Mouse (Mus musculus) liver, embryonic 15.5 days (tissue): ENCODE measurements around the gene Csnk1e. TPM values are rescaled to one million over a fixed set of nuclear protein-coding genes. Genes with fewer than 3 reads are reported as not detected.
"Not testable (repeated sequence)": the region's sequence is repeated elsewhere in the genome, so short reads cannot be mapped to it uniquely, and the experiment has no call there.

Experiments
- ATAC-seq: fragments of 200-750 bp; cut with Nextera tagmentation; 2 replicates; pipeline ENCODE4 v1.8.0; 2017; ENCODE audit warnings: moderate number of reproducible peaks, mild to moderate bottlenecking, moderate library complexity; ENCODE audit not compliant: insufficient read depth
- H3K27ac ChIP-seq: fragments of 300-500 bp; sonication (generic); replicated peaks from 2 replicates; pipeline ENCODE4 v1.5.1; 2015; ENCODE audit warnings: mild to moderate bottlenecking, inconsistent platforms
- H3K27me3 ChIP-seq: fragments of 300-500 bp; sonication (generic); 2 replicates; pipeline ENCODE4 v1.6.1; 2015; ENCODE audit warnings: mild to moderate bottlenecking, inconsistent platforms
- H3K36me3 ChIP-seq: fragments of 300-500 bp; sonication (generic); replicated peaks from 2 replicates; pipeline ENCODE4 v1.6.1; 2015; ENCODE audit warnings: moderate library complexity, mild to moderate bottlenecking, inconsistent platforms
- H3K4me1 ChIP-seq: fragments of 300-500 bp; sonication (generic); replicated peaks from 2 replicates; pipeline ENCODE4 v1.6.1; 2015; ENCODE audit warnings: inconsistent platforms
- H3K4me2 ChIP-seq: fragments of 300-500 bp; sonication (generic); 2 replicates; pipeline ENCODE4 v1.6.1; 2015; ENCODE audit warnings: moderate library complexity, mild to moderate bottlenecking, inconsistent platforms
- H3K4me3 ChIP-seq: fragments of 300-500 bp; sonication (generic); replicated peaks from 2 replicates; pipeline ENCODE4 v1.5.1; 2015; ENCODE audit warnings: mild to moderate bottlenecking, inconsistent platforms
- H3K9ac ChIP-seq: fragments of 300-500 bp; sonication (generic); 2 replicates; pipeline ENCODE4 v1.6.1; 2015; ENCODE audit warnings: moderate library complexity, mild to moderate bottlenecking, inconsistent platforms
- H3K9me3 ChIP-seq: fragments of 300-500 bp; sonication (generic); replicated peaks from 2 replicates; pipeline ENCODE4 v1.6.1; 2016; ENCODE audit warnings: inconsistent platforms
- WGBS: fragments of 180-500 bp; shearing (Covaris S2); methylation state at CpG from one replicate; pipeline ENCODE4 v1.1.7; 2015; ENCODE audit warnings: mixed read lengths; ENCODE audit not compliant: insufficient replicate concordance; 5-methylcytosine and 5-hydroxymethylcytosine counted together
- polyA plus RNA-seq: library from polyadenylated mRNA; unstranded; fragments of >200 nt; fragmentation: Nextera tagmentation; extraction: Ambion mirVana; gene quantifications from 2 replicates; pipeline ENCODE4 v1.2.1, GENCODE M21; 2015

The Csnk1e gene
- polyA plus RNA-seq, 1 experiment from 2014 or later = 8.0 TPM

DNA sequence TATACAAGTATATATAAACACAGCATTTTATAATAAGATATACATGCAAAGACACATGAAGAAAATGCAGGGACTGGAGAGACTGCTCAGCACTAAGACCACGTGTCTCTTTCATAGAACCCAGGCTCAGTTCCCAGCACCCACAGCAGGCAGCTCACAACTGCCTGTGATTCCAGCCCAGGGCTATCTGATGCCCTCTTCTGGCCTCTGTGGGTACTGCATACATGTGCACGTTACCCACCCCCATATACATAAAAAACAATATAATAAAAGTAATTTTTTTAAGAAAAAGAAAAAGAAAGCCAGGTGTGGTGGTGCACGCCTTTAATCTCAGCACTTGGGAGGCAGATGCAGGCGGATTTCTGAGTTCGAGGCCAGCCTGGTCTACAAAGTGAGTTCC is 17.7 kb upstream of the Csnk1e start:
- no peak for ATAC-seq
- Histone ChIP-seq H3K9ac (no peak overlapping the region), H3K4me3 (no peak overlapping the region), H3K27ac (no peak overlapping the region), H3K4me2 (no peak overlapping the region), H3K27me3 (peaks cover under 1% of the 10 kb centered on the region; the same call in 1 of the 2 replicates), H3K36me3 (no peaks in the 10 kb centered on the region), H3K9me3 (no peaks in the 10 kb centered on the region), H3K4me1 (no peaks in the 10 kb centered on the region)
- 60% methylated on average over 5 of the region's 5 CpGs for WGBS

DNA sequence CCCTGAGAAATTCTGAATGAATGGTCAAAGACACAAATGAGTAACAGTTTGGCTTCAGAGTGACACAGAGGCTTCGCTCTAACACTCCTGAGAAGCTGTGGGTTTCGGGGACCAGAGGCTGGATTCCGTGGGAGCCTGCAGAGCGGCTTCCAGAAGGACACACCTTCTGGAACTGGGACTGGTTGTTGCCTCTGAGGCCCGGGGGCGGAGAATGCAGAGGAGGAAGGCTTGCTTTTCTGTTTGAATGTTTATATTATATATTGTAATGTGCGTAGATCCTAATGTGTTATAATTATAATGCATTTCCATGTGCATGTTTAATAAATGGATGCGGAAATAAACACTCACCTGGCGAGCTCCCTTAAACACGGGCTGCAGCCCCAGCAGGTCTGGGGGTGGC is 15.7 kb upstream of the Csnk1e start:
- H3K4me2 ChIP-seq = no peak overlapping the region
- no peaks in the 10 kb centered on the region for H3K4me1 ChIP-seq
- no peaks in the 10 kb centered on the region for H3K36me3 ChIP-seq
- ATAC-seq = no peak
- 48% methylated on average over 10 of the region's 10 CpGs for WGBS
- H3K9ac ChIP-seq = no peak overlapping the region
- no peak overlapping the region for H3K27ac ChIP-seq
- H3K27me3 ChIP-seq = 0 out of 2 replicates have a peak, but pooled peaks cover 10% of the 10 kb centered on the region
- no peak overlapping the region for H3K4me3 ChIP-seq
- H3K9me3 ChIP-seq = no peaks in the 10 kb centered on the region

DNA sequence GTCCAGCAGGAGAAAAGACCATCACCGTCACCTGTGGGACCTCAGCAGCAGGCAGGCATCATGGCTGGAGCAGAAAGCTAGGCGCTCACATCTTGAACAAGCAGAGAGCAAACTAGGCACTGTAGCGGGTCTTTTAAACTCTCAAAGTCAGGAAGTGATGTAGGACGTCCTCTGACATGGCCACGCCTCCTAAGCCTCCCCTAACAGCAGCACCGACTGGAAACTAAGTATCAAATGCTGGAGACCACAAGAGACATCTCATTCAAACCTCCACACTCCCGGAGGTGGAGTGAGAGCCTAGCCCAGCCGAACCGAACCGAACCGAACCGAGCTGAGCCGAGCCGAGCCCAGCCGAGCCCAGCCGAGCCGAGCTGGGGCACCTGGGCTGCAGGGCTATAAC is 15.2 kb upstream of the Csnk1e start:
- Histone ChIP-seq H3K36me3 (no peaks in the 10 kb centered on the region), H3K4me1 (no peaks in the 10 kb centered on the region), H3K4me3 (no peak overlapping the region), H3K27me3 (0 out of 2 replicates have a peak, but pooled peaks cover 10% of the 10 kb centered on the region), H3K9ac (no peak overlapping the region), H3K27ac (no peak overlapping the region), H3K4me2 (no peak overlapping the region), H3K9me3 (no peaks in the 10 kb centered on the region)
- no peak for ATAC-seq
- WGBS = 24% methylated on average over 17 of the region's 17 CpGs

DNA sequence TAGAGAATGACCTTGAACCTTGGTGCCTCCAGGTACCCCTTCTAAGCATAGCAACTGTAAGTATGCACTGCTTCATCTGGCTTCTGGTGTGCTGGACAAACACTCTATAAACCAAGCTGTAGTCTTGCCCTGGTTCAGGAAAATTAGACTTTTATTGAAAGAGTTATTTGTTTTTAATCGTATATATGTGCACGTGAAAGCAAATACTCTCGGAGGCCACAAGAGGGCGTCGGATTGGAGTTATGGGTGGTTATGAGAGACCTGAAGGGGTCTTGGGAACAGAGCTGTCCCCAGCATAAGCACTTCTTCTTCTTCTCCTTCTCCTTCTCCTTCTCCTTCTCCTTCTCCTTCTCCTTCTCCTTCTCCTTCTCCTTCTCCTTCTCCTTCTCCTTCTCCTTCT is 14.2 kb upstream of the Csnk1e start:
- no peak for ATAC-seq
- Histone ChIP-seq H3K9ac (no peak overlapping the region), H3K4me3 (no peak overlapping the region), H3K4me1 (no peaks in the 10 kb centered on the region), H3K27ac (no peak overlapping the region), H3K4me2 (no peak overlapping the region), H3K27me3 (0 out of 2 replicates have a peak, but pooled peaks cover 10% of the 10 kb centered on the region), H3K36me3 (no peaks in the 10 kb centered on the region), H3K9me3 (no peaks in the 10 kb centered on the region)
- whole genome bisulfite sequencing = 62% methylated on average over 5 of the region's 5 CpGs

DNA sequence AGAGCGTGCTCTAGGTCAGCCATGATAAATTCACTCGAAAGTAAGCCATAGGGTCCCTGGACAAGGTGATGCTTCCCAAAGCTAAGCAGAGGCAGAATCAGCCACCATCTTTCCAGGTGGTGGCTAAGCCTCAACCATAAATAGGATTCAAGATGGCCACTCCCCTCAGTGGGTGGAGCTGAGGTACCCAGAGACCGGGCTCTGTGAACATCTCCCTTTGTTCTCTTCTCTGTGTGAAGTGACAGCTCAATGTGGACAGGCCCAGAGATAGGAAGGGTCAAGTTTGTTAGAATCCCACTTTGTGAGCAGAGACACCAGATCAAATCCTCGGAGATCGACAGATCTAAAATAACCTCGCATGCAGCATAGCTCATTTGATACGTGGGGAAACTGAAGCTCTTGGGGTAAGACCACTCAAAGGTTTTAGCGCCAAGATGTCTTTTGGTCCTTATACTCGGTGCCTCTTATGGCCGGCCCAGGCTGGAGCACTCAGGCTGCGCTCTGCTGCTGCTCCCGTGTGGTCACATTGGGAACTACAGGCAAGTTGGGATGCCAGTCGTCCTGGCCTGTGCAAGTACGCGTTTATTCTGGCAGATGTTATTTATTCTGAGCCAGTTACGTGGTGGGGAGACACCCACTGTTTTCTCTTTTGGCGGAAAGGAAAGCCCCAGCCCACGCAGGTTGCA is 11.4 kb upstream of the Csnk1e start:
- Histone ChIP-seq H3K27ac (no peak overlapping the region), H3K27me3 (peaks cover 36% of the 10 kb centered on the region), H3K36me3 (no peaks in the 10 kb centered on the region), H3K4me3 (no peak overlapping the region), H3K9me3 (no peaks in the 10 kb centered on the region), H3K9ac (no peak overlapping the region), H3K4me1 (no peaks in the 10 kb centered on the region), H3K4me2 (no peak overlapping the region)
- WGBS = 4% methylated on average over 18 of the region's 18 CpGs
- ATAC-seq = no peak

DNA sequence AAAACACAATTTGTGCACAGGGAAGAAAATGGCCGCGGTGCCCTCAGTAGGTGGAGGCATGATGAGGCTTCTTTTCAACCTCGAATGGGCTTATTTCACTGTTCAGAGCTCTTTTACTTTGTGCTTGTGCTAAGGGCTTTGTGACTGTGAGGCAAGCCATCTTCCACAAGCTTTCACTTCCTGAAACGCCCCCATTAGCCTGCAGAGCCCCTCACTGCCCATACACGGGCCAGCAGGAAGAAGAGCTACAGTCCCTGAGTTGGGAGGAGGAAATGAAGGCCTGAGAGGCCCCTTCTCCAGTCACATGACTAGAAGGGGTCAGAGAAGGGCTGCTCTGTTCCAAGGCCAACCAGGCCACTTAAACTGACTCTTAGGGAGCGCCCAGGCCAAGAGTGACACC is 1.2 kb upstream of the Csnk1e start:
- H3K4me2 ChIP-seq = no peak overlapping the region
- ATAC-seq = 0 out of 2 replicates have a peak, but pooled peaks have one; percentile 15

DNA sequence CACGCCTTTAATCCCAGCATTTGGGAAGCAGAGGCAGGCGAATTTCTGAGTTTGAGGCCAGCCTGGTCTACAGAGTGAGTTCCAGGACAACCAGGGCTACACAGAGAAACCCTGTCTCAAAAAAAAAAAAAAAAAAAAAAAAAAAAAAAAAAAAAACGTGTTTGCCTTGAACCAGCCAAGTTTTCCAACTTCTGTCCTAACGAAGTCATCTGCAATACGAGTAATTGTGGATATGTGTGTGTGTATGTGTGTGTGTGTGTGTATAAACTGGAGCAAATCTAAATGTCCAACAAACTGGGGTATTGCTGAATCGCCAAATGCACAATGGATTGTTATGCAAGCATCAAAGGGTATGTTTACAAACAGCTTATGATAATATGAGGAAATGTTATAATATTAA is 738 bp upstream of the Csnk1e start:
- not testable (repeated sequence) for H3K4me3 ChIP-seq, H3K4me2 ChIP-seq, H3K27ac ChIP-seq, ATAC-seq, H3K9me3 ChIP-seq, H3K36me3 ChIP-seq, H3K9ac ChIP-seq
- WGBS = 39% methylated on average over 6 of the region's 6 CpGs
- Histone ChIP-seq H3K4me1 (peaks cover 13% of the 10 kb centered on the region), H3K27me3 (peaks cover 22% of the 10 kb centered on the region)

More for the DNA sequence above, 1.2 kb upstream of the Csnk1e start:
- Histone ChIP-seq H3K4me1 (peaks cover 13% of the 10 kb centered on the region), H3K9ac (no peak overlapping the region), H3K9me3 (no peaks in the 10 kb centered on the region), H3K4me3 (no peak overlapping the region), H3K36me3 (no peaks in the 10 kb centered on the region), H3K27me3 (peaks cover 25% of the 10 kb centered on the region), H3K27ac (no peak overlapping the region)
- WGBS = 48% methylated on average over 6 of the region's 6 CpGs

DNA sequence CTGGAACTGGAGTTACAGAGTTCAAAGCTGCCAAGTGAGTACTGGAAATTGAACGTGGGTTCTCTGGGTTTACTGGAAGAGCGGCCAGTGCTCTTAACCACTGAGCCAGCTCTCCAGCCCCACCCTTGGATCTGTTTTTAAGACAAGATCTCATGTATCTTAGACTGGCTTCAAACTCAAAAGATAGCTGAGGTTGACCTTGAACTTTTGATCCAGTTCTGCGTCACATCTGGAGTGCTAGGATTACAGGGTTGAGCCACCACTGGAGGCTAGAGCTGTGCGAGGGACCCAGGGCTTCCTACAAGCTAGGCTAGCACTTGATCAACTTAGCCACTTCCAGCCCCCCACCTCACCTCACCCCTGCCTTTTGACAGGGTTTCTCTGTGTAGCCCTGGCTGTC is 1.5 kb downstream of the Csnk1e start:
- no peak overlapping the region for H3K4me3 ChIP-seq
- WGBS = 65% methylated on average over 4 of the region's 4 CpGs
- no peaks in the 10 kb centered on the region for H3K9me3 ChIP-seq
- ATAC-seq = no peak
- peaks cover 13% of the 10 kb centered on the region for H3K4me1 ChIP-seq
- H3K36me3 ChIP-seq = no peaks in the 10 kb centered on the region
- no peak overlapping the region for H3K4me2 ChIP-seq
- H3K9ac ChIP-seq = no peak overlapping the region
- no peak overlapping the region for H3K27ac ChIP-seq
- H3K27me3 ChIP-seq = peaks cover 11% of the 10 kb centered on the region; the same call in 1 of the 2 replicates

DNA sequence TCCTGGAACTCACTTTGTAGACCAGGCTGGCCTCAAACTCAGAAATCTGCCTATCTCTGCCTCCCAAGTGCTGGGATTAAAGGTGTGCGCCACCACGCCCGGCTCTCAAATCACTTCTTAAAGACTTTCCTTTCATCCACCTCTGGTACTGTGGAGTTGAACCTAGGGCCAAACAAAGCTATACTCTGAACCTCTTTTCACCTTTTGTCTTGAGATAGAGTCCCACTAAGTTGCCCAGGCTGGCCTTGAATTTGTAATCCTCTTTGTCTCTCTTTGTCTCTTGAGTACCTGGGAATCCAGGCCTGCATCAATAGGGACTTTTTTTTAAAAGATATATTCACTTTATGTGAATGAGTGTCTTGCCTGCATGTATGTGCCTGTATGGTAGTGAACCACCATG is 7.3 kb downstream of the Csnk1e start:
- Histone ChIP-seq H3K27ac (no peak overlapping the region), H3K36me3 (no peaks in the 10 kb centered on the region), H3K9ac (no peak overlapping the region), H3K4me1 (no peaks in the 10 kb centered on the region), H3K4me2 (no peak overlapping the region), H3K27me3 (peaks cover 5% of the 10 kb centered on the region; the same call in 1 of the 2 replicates), H3K4me3 (no peak overlapping the region), H3K9me3 (no peaks in the 10 kb centered on the region)
- no peak for ATAC-seq
- 80% methylated on average over 3 of the region's 3 CpGs for WGBS

DNA sequence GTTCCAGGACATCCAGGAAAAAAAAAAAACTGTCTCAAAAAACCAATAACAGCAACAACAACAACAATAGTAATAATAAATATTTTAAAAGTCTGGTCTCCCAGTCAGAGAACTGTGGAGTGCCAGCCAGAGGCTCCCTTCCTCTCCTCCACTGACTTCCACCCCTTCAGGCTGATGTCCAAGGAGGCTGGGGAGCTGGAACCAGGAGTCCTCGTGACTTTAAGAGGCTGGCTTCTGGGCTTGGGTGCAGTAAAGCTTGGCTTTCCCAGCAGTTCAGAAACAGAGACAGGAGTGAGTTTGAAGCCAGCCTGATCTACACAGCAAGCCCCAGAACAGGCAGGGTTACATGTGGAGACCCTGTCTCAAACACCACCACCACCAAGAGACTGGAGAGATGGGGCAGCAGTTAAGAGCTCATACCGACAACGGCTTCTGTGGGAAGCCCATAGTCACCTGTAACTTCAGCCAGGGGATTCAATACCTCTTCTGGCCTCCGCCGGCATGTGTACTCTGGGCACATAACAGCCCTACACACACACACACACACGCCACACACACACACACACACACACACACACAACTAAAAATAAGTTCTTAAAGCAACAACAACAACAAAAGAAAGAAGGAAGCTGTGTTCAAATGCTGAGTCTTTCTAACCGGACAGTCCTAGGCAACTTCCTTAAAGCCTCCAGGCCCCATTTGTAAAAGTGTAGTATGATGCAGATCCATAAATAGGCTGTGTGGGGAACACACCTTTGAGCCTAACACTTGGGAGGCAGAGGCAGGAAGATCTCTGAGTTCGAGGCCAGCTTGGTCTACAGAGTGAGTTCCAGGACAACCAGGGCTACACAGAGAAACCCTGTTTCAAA is 9.3 kb downstream of the Csnk1e start:
- no peaks in the 10 kb centered on the region for H3K36me3 ChIP-seq
- no peak overlapping the region for H3K27ac ChIP-seq
- peaks cover 6% of the 10 kb centered on the region for H3K4me1 ChIP-seq
- H3K9me3 ChIP-seq = no peaks in the 10 kb centered on the region
- no peak overlapping the region for H3K9ac ChIP-seq
- H3K4me3 ChIP-seq = no peak overlapping the region
- WGBS = 48% methylated on average over 8 of the region's 8 CpGs
- H3K4me2 ChIP-seq = no peak overlapping the region
- H3K27me3 ChIP-seq = peaks cover 26% of the 10 kb centered on the region
- ATAC-seq = no peak

DNA sequence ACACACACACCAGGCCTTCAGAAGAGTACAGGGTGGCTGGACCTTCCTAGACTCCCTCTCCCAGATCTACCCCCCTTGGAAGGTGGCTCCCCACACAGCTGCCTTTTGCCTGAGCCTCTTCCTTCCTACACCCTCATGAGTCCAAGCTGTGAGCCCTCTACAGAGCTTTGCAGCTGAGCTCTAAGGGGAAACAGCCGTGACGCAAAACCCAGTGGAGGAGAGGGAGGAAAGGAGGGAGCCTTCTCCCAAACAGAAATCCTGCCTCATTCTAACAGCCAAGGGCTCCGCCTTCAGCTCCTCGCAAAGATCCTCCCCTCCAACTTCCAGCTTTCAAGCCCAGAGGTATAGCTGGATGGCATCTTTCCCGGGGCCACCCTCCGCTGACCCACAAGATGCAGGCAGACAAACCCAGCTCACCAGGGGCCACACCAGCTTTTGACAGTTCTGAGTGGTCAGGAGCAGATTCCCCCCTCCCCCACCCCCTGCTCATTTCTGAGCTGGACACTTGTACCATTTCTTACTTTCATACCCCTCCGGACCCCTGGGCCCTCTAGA is 11.4 kb downstream of the Csnk1e start:
- 59% methylated on average over 7 of the region's 7 CpGs for WGBS
- H3K4me1 ChIP-seq = peaks cover 18% of the 10 kb centered on the region
- H3K27ac ChIP-seq = no peak overlapping the region
- no peak overlapping the region for H3K4me2 ChIP-seq
- peaks cover 34% of the 10 kb centered on the region for H3K27me3 ChIP-seq
- no peak for ATAC-seq
- H3K9me3 ChIP-seq = no peaks in the 10 kb centered on the region
- H3K9ac ChIP-seq = no peak overlapping the region
- no peaks in the 10 kb centered on the region for H3K36me3 ChIP-seq
- H3K4me3 ChIP-seq = no peak overlapping the region
